Mouse (Mus musculus) CH12.LX (cell line): ENCODE results near the gene Bola3.

ENCODE experiments used
- CTCF ChIP-seq, 2 experiments: IDR thresholded peaks in 1 of 2; conservative IDR thresholded peaks in 1 of 2; 2 replicates each; pipeline ENCODE4 v1.5.1; 2011 to 2012; ENCODE audit warnings: low read depth in 2 of 2, low read length in 2 of 2, improper control_type of control experiment in 1 of 2, inconsistent platforms in 1 of 2, mild to moderate bottlenecking in 1 of 2, moderate library complexity in 1 of 2
- HCFC1 ChIP-seq: IDR thresholded peaks from 2 replicates; pipeline ENCODE4 v1.6.1; 2012; ENCODE audit warnings: low read depth, mild to moderate bottlenecking, inconsistent platforms, low read length, improper control_type of control experiment
- JUND ChIP-seq: conservative IDR thresholded peaks from 2 replicates; pipeline ENCODE4 v1.6.1; 2011; ENCODE audit warnings: low read depth, low read length, improper control_type of control experiment
- MEF2A ChIP-seq: IDR thresholded peaks from 2 replicates; pipeline ENCODE4 v1.6.1; 2014; ENCODE audit warnings: low read depth, mild to moderate bottlenecking, inconsistent platforms, low read length, improper control_type of control experiment, borderline replicate concordance
- POLR2AphosphoS2 ChIP-seq: IDR thresholded peaks from 2 replicates; pipeline ENCODE4 v1.6.1; 2011; ENCODE audit warnings: low read depth, low read length, improper control_type of control experiment
- SIN3A ChIP-seq: IDR thresholded peaks from 2 replicates; pipeline ENCODE4 v1.6.1; 2012; ENCODE audit warnings: low read length, improper control_type of control experiment, inconsistent platforms

DNA sequence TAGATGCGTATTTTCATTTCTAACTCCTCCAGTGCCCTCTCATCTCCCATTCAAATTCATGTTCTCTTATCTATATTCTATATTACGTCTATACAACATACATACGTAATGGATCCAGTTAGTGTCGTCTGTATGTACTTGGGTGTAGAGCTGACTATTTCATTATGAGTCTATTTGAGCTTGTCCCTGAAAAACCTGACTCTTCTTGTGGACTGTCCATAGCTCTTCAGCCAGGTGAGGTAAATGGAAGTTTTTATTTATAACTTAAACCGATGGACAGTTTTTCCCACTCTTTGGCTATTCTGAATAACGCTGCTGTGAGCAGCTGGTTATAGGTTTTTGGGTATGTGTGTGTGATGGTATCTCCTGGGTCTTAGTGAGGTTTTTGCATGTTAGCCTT is 22.2 kb upstream of the Bola3 start:
- no peak for TF ChIP-seq POLR2AphosphoS2
- no peak for TF ChIP-seq JUND
- TF ChIP-seq CTCF (conservative IDR thresholded peaks at IDR 0.05 in 1 of 2, IDR thresholded peaks at IDR 0.05 in 1 of 2; ENCODE audit: low read depth in 2 of 2, low read length in 2 of 2), result no peak
- TF ChIP-seq SIN3A, result no peak
- no peak for TF ChIP-seq MEF2A
- no peak for TF ChIP-seq HCFC1
